Mouse (Mus musculus): Measurements from ENCODE around the gene Opn1mw. TPM values are rescaled to one million over a fixed set of nuclear protein-coding genes. Genes with fewer than 3 reads are reported as not detected.
"Not testable (repeated sequence)": the region's sequence is repeated elsewhere in the genome, so short reads cannot be mapped to it uniquely, and the experiment has no call there.

Opn1mw gene
- total RNA-seq (2015): not detected in 2 replicates
- not detected in 2 replicates for total RNA-seq (2017)

- ATAC-seq (replicated peaks; ENCODE audit: poor library complexity): no peak
Measured at GRCm38 (mm10) chrX:74127164-74127563, at the start of gene Opn1mw. Opn1mw (plus strand) TSS chrX:74127464.

DNA sequence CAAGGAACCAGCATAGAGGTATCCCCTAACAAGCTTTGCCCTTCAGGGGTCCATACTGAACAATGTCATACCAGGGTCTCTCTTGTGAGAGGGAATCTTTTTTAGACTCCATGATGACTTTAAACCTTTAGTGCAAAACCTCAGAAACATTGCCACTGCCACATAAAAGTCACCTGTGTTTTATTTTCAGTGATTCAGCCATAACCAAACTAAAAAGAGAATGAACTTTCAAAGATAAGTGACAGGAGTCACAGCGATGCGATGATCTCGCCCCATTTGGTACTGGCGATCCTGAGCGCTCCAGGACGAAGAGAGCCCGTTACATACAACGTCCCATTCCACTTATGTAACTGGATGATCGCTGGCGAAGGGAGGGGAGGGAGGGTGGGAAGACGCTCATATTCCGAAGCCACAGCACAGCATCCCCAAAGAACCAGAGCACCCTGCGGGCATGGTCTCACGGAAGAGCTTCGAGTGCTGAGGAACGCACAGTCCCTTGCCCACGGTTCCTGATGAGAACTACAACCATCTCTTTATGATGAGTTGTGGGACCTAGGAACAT is 42.9 kb upstream of the Opn1mw start:
- ATAC-seq (replicated peaks; ENCODE audit: poor library complexity): no peak

- ATAC-seq (replicated peaks; ENCODE audit: poor library complexity): peak; percentile 60
Measured at GRCm38 (mm10) chrX:74084946-74085498, 42.2 kb upstream of the Opn1mw start.

DNA sequence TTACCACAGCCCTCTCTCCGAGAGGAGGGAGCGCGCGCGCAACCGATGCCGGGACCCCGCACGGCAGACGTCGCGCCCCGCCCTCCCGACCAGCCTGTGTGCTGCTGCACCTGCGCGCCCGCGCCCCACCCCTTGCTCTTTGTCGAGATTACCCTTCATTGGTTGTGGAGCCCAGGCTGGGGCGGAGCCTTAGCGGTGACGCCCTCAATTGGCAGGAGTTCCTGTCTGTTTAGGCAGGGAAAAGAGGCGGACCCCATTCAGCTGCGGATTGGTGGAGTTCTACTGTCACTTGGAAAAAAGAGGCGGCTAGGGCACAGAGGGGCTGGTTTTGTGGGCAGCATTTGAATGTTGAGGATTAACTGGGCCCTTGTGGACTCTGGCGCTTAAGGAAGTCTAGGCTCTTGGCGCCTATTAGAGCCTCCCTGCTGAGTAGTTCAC is 41.6 kb upstream of the Opn1mw start:
- peak; percentile 97 for ATAC-seq (replicated peaks; ENCODE audit: poor library complexity)

GRCm38 (mm10) chrX:74095130-74095529 is 32.1 kb upstream of the Opn1mw start:
- no peak for ATAC-seq (replicated peaks; ENCODE audit: poor library complexity)

DNA sequence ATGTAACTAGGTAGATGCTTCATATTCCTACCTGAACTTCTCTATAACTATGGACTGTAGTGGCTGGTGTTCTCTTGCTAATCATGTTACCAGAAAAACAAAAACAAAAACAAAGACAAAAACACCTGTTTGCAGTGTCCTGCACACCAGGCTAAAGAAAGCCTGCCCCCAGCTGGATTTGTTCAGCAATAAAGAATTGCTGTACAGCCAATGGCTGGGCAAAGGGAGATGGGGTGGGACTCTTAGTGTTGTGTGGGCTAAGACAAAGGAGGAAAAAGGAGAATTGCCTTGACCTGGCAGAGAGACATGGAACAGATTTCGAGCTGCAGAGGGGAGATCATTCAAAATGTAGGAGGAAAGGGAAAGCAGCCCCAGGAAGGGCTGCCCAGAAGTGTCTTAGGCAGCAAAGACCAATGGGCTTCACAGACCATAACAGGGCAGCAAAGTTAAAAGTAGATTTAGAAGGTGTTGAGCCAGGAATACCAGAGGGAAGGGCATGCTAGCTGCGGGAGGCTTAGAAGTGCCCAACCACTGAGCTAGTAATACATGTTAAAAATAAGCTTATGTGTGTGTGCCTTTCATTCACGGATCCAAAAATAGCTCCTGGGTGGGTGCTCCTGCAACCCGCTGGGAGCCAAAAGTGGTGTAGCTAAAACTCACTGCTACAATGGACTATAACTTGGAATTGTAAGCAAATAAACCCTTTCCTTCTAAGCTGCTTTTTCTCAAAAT is 23.6 kb upstream of the Opn1mw start:
- ATAC-seq (replicated peaks; ENCODE audit: poor library complexity): no peak

- no peak for ATAC-seq (replicated peaks; ENCODE audit: poor library complexity)
Measured at GRCm38 (mm10) chrX:74105916-74106315, 21.3 kb upstream of the Opn1mw start.

GRCm38 (mm10) chrX:74108747-74109146 is 18.5 kb upstream of the Opn1mw start:
- no peak for ATAC-seq (replicated peaks; ENCODE audit: poor library complexity)

DNA sequence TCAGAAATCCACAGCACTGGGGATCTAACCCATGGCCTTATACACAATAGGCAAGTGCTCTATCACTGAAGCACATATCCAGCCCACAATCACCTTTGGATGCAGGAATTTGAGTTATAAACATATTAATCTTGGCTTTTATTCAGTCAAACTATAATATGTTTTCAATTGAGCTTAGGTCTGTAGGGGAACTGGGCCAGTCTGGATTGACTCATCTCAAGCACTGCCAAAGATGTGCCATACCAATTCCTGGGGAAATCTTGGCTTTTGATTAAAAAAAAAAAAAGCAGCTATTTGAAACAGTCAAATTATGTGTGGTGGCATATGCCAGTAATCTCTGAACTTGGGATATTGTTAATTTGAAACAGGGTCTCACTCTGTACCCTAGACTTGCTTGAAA is 13.2 kb upstream of the Opn1mw start:
- ATAC-seq (replicated peaks; ENCODE audit: poor library complexity): no peak

GRCm38 (mm10) chrX:74115511-74115910 is 11.8 kb upstream of the Opn1mw start:
- peak; percentile 97 for ATAC-seq (replicated peaks; ENCODE audit: poor library complexity)

- peak; percentile 55; the same call in 1 of the 2 replicates for ATAC-seq (replicated peaks; ENCODE audit: poor library complexity)
Measured at GRCm38 (mm10) chrX:74124975-74125374, 2.3 kb upstream of the Opn1mw start.

- not testable (repeated sequence) for ATAC-seq (replicated peaks; ENCODE audit: poor library complexity)
Measured at GRCm38 (mm10) chrX:74135263-74135662, 8.0 kb downstream of the Opn1mw start, which contains the start of gene Mecp2. Mecp2 (minus strand) TSS chrX:74135363.

DNA sequence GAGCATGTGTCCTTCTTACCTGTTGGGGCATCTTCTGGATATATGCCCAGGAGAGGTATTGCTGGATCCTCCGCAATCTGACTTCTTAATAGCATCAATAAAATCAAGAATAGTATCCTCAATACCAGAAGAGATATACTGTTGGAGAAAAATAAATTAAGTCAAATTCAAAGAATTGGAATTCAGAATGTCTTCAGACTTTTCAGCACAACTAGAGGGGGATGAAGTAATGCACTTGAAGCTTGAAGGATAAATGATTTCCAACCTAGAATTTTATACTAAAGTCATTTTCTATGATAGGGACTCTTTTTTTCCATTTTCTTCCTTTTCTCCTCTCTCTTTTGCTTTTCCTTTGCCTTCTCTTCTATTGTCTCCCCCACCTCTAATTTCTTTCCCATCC is 40.5 kb downstream of the Opn1mw start, which contains the start of gene Tex28:
Gene Tex28, minus strand, starts transcription at position 101 of the 400 bp plus-strand sequence.
- no peak for ATAC-seq (replicated peaks; ENCODE audit: poor library complexity)

DNA sequence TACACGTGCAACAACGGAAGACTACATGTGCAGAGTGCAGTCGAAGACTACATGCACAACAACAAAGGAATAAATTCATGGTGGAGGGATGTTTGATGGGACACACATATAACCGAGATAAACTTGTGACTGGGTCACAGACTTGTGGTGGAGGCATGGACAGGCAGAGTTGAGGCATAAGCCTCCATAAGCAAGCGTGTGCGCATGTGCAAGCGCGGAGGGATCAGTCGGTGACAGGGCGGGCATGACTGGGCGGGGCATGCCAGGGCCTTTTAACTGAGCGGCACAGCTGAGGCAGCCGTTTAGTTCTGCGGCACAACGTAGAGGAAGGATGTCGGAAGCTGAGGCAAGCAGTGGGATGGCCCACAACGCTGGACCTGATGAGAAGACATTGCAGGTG is 49.7 kb downstream of the Opn1mw start, which contains the start of gene Tktl1:
Gene Tktl1, plus strand, starts transcription at position 301 of the 400 bp plus-strand sequence.
- no peak for ATAC-seq (replicated peaks; ENCODE audit: poor library complexity)

Other genes starting within 250 kb of the Opn1mw start
- gene Avpr2, start 235.4 kb upstream of the Opn1mw start, total RNA-seq (2015): not detected in 2 replicates
- 0.12 and 0.30 TPM in 2 replicates for gene Avpr2, start 235.4 kb upstream of the Opn1mw start, total RNA-seq (2017)
- gene L1cam, start 231.4 kb upstream of the Opn1mw start, total RNA-seq (2015): 1.3 and 1.5 TPM in 2 replicates
- 0.17 and 0.46 TPM in 2 replicates for gene L1cam, start 231.4 kb upstream of the Opn1mw start, total RNA-seq (2017)
- 21.8 and 25.2 TPM in 2 replicates for gene Arhgap4, start 205.6 kb upstream of the Opn1mw start, total RNA-seq (2015)
- 39.2 and 40.1 TPM in 2 replicates for gene Arhgap4, start 205.6 kb upstream of the Opn1mw start, total RNA-seq (2017)
- 115 and 125 TPM in 2 replicates for gene Naa10, start 205.5 kb upstream of the Opn1mw start, total RNA-seq (2015)
- 169 and 186 TPM in 2 replicates for gene Naa10, start 205.5 kb upstream of the Opn1mw start, total RNA-seq (2017)
- gene Renbp, start 196.6 kb upstream of the Opn1mw start, total RNA-seq (2015): 7.5 and 7.6 TPM in 2 replicates
- gene Renbp, start 196.6 kb upstream of the Opn1mw start, total RNA-seq (2017): 17.6 and 33.4 TPM in 2 replicates
- gene Hcfc1, start 161.1 kb upstream of the Opn1mw start, total RNA-seq (2015): 125 and 129 TPM in 2 replicates
- gene Hcfc1, start 161.1 kb upstream of the Opn1mw start, total RNA-seq (2017): 52.3 and 61.8 TPM in 2 replicates
- gene Irak1, start 103.5 kb upstream of the Opn1mw start, total RNA-seq (2015): 74.6 and 83.9 TPM in 2 replicates
- 53.9 and 57.1 TPM in 2 replicates for gene Irak1, start 103.5 kb upstream of the Opn1mw start, total RNA-seq (2017)
- 16.3 and 16.9 TPM in 2 replicates for gene Mecp2, start 7.9 kb downstream of the Opn1mw start, total RNA-seq (2015)
- 15.3 and 18.8 TPM in 2 replicates for gene Mecp2, start 7.9 kb downstream of the Opn1mw start, total RNA-seq (2017)
- not detected in 2 replicates for gene Tex28, start 40.4 kb downstream of the Opn1mw start, total RNA-seq (2015)
- gene Tex28, start 40.4 kb downstream of the Opn1mw start, total RNA-seq (2017): not detected in 2 replicates
- gene Tktl1, start 49.8 kb downstream of the Opn1mw start, total RNA-seq (2015): not detected in 2 replicates
- gene Tktl1, start 49.8 kb downstream of the Opn1mw start, total RNA-seq (2017): not detected in 2 replicates
- gene Flna, start 122.4 kb downstream of the Opn1mw start, total RNA-seq (2015): 158 and 196 TPM in 2 replicates
- gene Flna, start 122.4 kb downstream of the Opn1mw start, total RNA-seq (2017): 495 and 504 TPM in 2 replicates
- gene Emd, start 127.2 kb downstream of the Opn1mw start, total RNA-seq (2015): 77.1 and 82.8 TPM in 2 replicates
- 86.7 and 91.7 TPM in 2 replicates for gene Emd, start 127.2 kb downstream of the Opn1mw start, total RNA-seq (2017)
- gene Rpl10, start 143.3 kb downstream of the Opn1mw start, total RNA-seq (2015): 3,920 and 4,047 TPM in 2 replicates
- gene Rpl10, start 143.3 kb downstream of the Opn1mw start, total RNA-seq (2017): 1,333 and 1,759 TPM in 2 replicates
- 44.5 and 53.5 TPM in 2 replicates for gene Taz, start 154.4 kb downstream of the Opn1mw start, total RNA-seq (2015)
- gene Taz, start 154.4 kb downstream of the Opn1mw start, total RNA-seq (2017): 25.8 and 31.0 TPM in 2 replicates
- gene Dnase1l1, start 154.9 kb downstream of the Opn1mw start, total RNA-seq (2015): 21.2 and 24.5 TPM in 2 replicates
- 7.1 and 17.4 TPM in 2 replicates for gene Dnase1l1, start 154.9 kb downstream of the Opn1mw start, total RNA-seq (2017)
- gene Atp6ap1, start 169.6 kb downstream of the Opn1mw start, total RNA-seq (2015): 128 and 135 TPM in 2 replicates
- 123 and 206 TPM in 2 replicates for gene Atp6ap1, start 169.6 kb downstream of the Opn1mw start, total RNA-seq (2017)
- 56.8 and 79.4 TPM in 2 replicates for gene Gdi1, start 177.5 kb downstream of the Opn1mw start, total RNA-seq (2015)
- gene Gdi1, start 177.5 kb downstream of the Opn1mw start, total RNA-seq (2017): 22.8 and 22.9 TPM in 2 replicates
- 38.6 and 47.9 TPM in 2 replicates for gene Fam50a, start 185.6 kb downstream of the Opn1mw start, total RNA-seq (2015)
- 56.9 and 62.8 TPM in 2 replicates for gene Fam50a, start 185.6 kb downstream of the Opn1mw start, total RNA-seq (2017)
- gene Plxna3, start 201.6 kb downstream of the Opn1mw start, total RNA-seq (2015): 3.4 and 4.5 TPM in 2 replicates
- 0.54 and 0.62 TPM in 2 replicates for gene Plxna3, start 201.6 kb downstream of the Opn1mw start, total RNA-seq (2017)
- gene Lage3, start 226.2 kb downstream of the Opn1mw start, total RNA-seq (2015): 88.3 and 93.1 TPM in 2 replicates
- 22.6 and 28.1 TPM in 2 replicates for gene Lage3, start 226.2 kb downstream of the Opn1mw start, total RNA-seq (2017)
- gene Ubl4a, start 245.8 kb downstream of the Opn1mw start, total RNA-seq (2015): 35.6 and 39.9 TPM in 2 replicates
- 11.9 and 21.2 TPM in 2 replicates for gene Ubl4a, start 245.8 kb downstream of the Opn1mw start, total RNA-seq (2017)
- 31.1 and 39.3 TPM in 2 replicates for gene Slc10a3, start 245.9 kb downstream of the Opn1mw start, total RNA-seq (2015)
- 12.8 and 13.9 TPM in 2 replicates for gene Slc10a3, start 245.9 kb downstream of the Opn1mw start, total RNA-seq (2017)

All from megakaryocyte progenitor cell, adult 5-6 weeks (primary cell).